Mouse (Mus musculus) intestine, embryonic 16.5 days (tissue): ENCODE data around the gene Plcxd2. TPM values are rescaled to one million over a fixed set of nuclear protein-coding genes. Genes with fewer than 3 reads are reported as not detected.
A peak's percentile ranks its signal among the peaks of the same experiment; 100 is the strongest.

Source experiments
- ATAC-seq: fragments of 200-750 bp; cut with Nextera tagmentation; 2 replicates; pipeline ENCODE4 v1.8.0; 2017; ENCODE audit warnings: moderate TSS enrichment, moderate library complexity
- H3K27ac ChIP-seq: fragments of 300-500 bp; sonication (generic); 2 replicates; pipeline ENCODE4 v1.5.1; 2014; ENCODE audit warnings: mild to moderate bottlenecking, low read length
- H3K27me3 ChIP-seq: fragments of 300-500 bp; sonication (generic); replicated peaks from 2 replicates; pipeline ENCODE4 v1.6.1; 2014; ENCODE audit warnings: low read length, control low read depth, mixed read lengths; ENCODE audit not compliant: control insufficient read depth, insufficient read depth
- H3K36me3 ChIP-seq: fragments of 300-500 bp; sonication (generic); 2 replicates; pipeline ENCODE4 v1.6.1; 2014; ENCODE audit warnings: low read length, control low read depth; ENCODE audit not compliant: control insufficient read depth, insufficient read depth
- H3K4me1 ChIP-seq: fragments of 300-500 bp; sonication (generic); 2 replicates; pipeline ENCODE4 v1.6.1; 2014; ENCODE audit warnings: low read length, control low read depth, mixed read lengths; ENCODE audit not compliant: control insufficient read depth, insufficient read depth
- H3K4me2 ChIP-seq: fragments of 300-500 bp; sonication (generic); 2 replicates; pipeline ENCODE4 v1.6.1; 2014; ENCODE audit warnings: low read depth, low read length, control low read depth
- H3K4me3 ChIP-seq: fragments of 300-500 bp; sonication (generic); 2 replicates; pipeline ENCODE4 v1.5.1; 2014; ENCODE audit warnings: mild to moderate bottlenecking, low read length
- H3K9ac ChIP-seq: fragments of 300-500 bp; sonication (generic); 2 replicates; pipeline ENCODE4 v1.6.1; 2014; ENCODE audit warnings: low read depth, low read length
- H3K9me3 ChIP-seq: fragments of 300-500 bp; sonication (generic); 2 replicates; pipeline ENCODE4 v1.6.1; 2016; ENCODE audit warnings: low read length, control low read depth; ENCODE audit not compliant: control insufficient read depth
- WGBS: fragments of 180-500 bp; shearing (Covaris S2); extraction: QIAGEN DNeasy Blood & Tissue Kit; methylation state at CpG from one replicate; pipeline ENCODE4 v1.1.7; 2014; 5-methylcytosine and 5-hydroxymethylcytosine counted together
- polyA plus RNA-seq: library from polyadenylated mRNA; unstranded; fragments of >200 nt; fragmentation: Nextera tagmentation; extraction: Ambion mirVana; gene quantifications from 2 replicates; pipeline ENCODE4 v1.2.1, GENCODE M21; 2015

The Plcxd2 gene
- polyA plus RNA-seq, 1 experiment from 2014 or later = 2.1 TPM

DNA sequence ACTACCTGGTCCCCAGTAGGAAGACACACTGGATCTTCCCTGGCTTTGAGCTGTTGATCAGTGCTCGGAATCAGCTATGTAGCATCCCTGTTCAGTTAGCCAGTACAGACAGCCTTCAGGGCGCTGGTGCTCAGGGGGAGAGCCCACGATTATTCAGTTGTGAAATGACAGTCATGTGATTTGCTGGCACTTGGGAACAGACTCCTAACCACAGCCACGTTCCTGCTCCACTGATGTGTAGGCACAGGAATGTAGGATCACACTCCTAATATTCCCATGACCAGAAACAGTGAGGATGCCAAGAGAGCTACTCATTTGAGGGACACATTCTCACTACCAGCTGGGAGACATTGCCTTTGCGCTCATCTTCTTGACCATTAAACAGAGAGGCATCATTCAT lies 41.3 kb downstream of the Plcxd2 start:
- Histone ChIP-seq H3K9me3 (no peaks in the 10 kb centered on the region), H3K27me3 (no peaks in the 10 kb centered on the region), H3K36me3 (no peaks in the 10 kb centered on the region), H3K9ac (no peak overlapping the region), H3K27ac (no peak overlapping the region), H3K4me1 (peaks cover 6% of the 10 kb centered on the region; the same call in 1 of the 2 replicates), H3K4me2 (no peak overlapping the region), H3K4me3 (no peak overlapping the region)
- WGBS = 77% methylated on average over 5 of the region's 5 CpGs
- ATAC-seq = no peak

DNA sequence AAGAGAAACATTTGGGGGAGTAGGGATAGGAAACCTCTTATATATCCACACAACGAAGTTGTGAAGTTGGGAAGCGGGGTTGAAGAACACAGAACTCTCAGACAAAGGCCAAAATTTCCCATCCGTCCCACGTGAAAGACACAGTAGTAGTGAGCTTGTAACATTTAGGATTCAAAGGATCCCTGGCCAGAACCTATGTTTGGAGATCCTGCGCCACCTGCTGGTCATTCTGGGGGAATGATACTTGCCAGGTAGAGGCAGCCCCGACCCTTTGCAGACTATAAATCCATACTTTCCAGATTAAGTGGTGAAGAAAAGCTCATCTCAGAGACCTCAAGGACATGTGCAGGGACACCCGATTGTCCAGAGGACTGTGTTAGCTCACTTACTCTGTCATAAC lies 42.5 kb downstream of the Plcxd2 start:
- Histone ChIP-seq H3K27ac (no peak overlapping the region), H3K9me3 (no peaks in the 10 kb centered on the region), H3K4me1 (peaks cover 6% of the 10 kb centered on the region; the same call in 1 of the 2 replicates), H3K4me2 (no peak overlapping the region), H3K4me3 (no peak overlapping the region), H3K27me3 (no peaks in the 10 kb centered on the region), H3K36me3 (no peaks in the 10 kb centered on the region), H3K9ac (no peak overlapping the region)
- WGBS = 10% methylated on average over 7 of the region's 7 CpGs
- peak; percentile 70 for ATAC-seq

DNA sequence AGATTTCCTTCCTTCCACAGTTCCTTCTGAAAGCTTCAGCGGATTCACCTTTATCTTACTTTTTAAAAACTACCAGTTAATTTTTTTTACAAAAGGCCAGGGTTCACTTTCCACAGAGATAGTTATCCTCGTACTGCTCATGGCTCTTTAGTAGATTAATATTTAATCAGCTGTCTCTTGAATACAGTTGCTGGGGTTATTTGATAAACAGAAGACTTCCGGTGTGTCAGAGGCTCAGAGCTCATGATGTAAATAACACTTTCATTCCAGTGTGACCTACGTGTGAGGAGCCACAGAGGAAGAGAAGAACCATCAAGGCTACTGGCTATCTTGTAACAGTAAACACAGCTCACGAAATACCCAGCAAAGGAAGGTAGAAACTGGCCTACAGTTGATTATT lies 43.4 kb downstream of the Plcxd2 start:
- H3K9me3 ChIP-seq = no peaks in the 10 kb centered on the region
- no peaks in the 10 kb centered on the region for H3K27me3 ChIP-seq
- H3K36me3 ChIP-seq = no peaks in the 10 kb centered on the region
- peak overlapping the region; percentile 58 for H3K27ac ChIP-seq
- 0 out of 2 replicates have a peak overlapping the region, but pooled peaks have one; percentile 7 for H3K4me2 ChIP-seq
- ATAC-seq = peak; percentile 72
- no peak overlapping the region for H3K4me3 ChIP-seq
- H3K9ac ChIP-seq = no peak overlapping the region
- WGBS = 36% methylated on average over 5 of the region's 5 CpGs
- peaks cover 6% of the 10 kb centered on the region; the same call in 1 of the 2 replicates for H3K4me1 ChIP-seq

- Histone ChIP-seq H3K9ac (no peak overlapping the region), H3K27me3 (no peaks in the 10 kb centered on the region), H3K36me3 (no peaks in the 10 kb centered on the region), H3K4me3 (no peak overlapping the region), H3K4me1 (peaks cover 6% of the 10 kb centered on the region; the same call in 1 of the 2 replicates), H3K9me3 (no peaks in the 10 kb centered on the region), H3K4me2 (no peak overlapping the region), H3K27ac (no peak overlapping the region)
- ATAC-seq = no peak
- 66% methylated on average over 6 of the region's 6 CpGs for WGBS
Observed at GRCm38 (mm10) chr16:45964777-45965176, 45.2 kb downstream of the Plcxd2 start.

- Histone ChIP-seq H3K27me3 (no peaks in the 10 kb centered on the region), H3K4me2 (no peak overlapping the region), H3K4me3 (no peak overlapping the region), H3K27ac (no peak overlapping the region), H3K36me3 (no peaks in the 10 kb centered on the region), H3K9me3 (no peaks in the 10 kb centered on the region), H3K9ac (no peak overlapping the region), H3K4me1 (peaks cover 6% of the 10 kb centered on the region; the same call in 1 of the 2 replicates)
- ATAC-seq = no peak
- WGBS = 84% methylated on average over 8 of the region's 8 CpGs
Observed at GRCm38 (mm10) chr16:45963837-45964236, 46.2 kb downstream of the Plcxd2 start.

DNA sequence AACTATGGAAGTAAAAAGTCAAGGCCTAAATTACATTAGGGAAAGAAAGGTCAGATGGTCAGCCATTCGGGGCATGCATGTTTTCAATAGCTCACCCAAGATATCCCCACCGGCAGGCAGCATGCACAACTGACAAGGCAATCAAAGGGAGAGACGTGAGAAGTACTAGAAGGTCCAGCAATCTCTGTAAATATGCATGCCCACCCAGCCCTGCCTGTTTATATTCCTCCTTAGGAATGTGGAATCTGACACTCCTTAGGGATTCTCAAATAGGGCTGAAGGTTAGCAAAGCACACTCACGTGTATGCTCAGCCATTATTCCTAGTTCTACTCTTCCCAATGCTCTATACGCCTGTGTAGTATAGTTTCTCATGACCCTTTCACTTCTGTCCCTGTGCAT lies 46.9 kb downstream of the Plcxd2 start:
- Histone ChIP-seq H3K36me3 (no peaks in the 10 kb centered on the region), H3K4me3 (no peak overlapping the region), H3K4me2 (no peak overlapping the region), H3K27ac (no peak overlapping the region), H3K9me3 (no peaks in the 10 kb centered on the region), H3K9ac (no peak overlapping the region), H3K4me1 (peaks cover 6% of the 10 kb centered on the region; the same call in 1 of the 2 replicates), H3K27me3 (no peaks in the 10 kb centered on the region)
- WGBS = 33% methylated on average over 5 of the region's 5 CpGs
- ATAC-seq = peak; percentile 31; the same call in 1 of the 2 replicates

- Histone ChIP-seq H3K4me2 (no peak overlapping the region), H3K9me3 (no peaks in the 10 kb centered on the region), H3K9ac (no peak overlapping the region), H3K27ac (no peak overlapping the region), H3K27me3 (no peaks in the 10 kb centered on the region), H3K4me1 (no peaks in the 10 kb centered on the region), H3K4me3 (no peak overlapping the region), H3K36me3 (no peaks in the 10 kb centered on the region)
- 65% methylated on average over 3 of the region's 3 CpGs for WGBS
- no peak for ATAC-seq
Observed at GRCm38 (mm10) chr16:45960978-45961377, 49.0 kb downstream of the Plcxd2 start.

- Histone ChIP-seq H3K27me3 (no peaks in the 10 kb centered on the region), H3K27ac (no peak overlapping the region), H3K4me2 (no peak overlapping the region), H3K4me1 (no peaks in the 10 kb centered on the region), H3K9ac (no peak overlapping the region), H3K9me3 (no peaks in the 10 kb centered on the region), H3K4me3 (no peak overlapping the region), H3K36me3 (no peaks in the 10 kb centered on the region)
- WGBS = 84% methylated on average over 4 of the region's 4 CpGs
- no peak for ATAC-seq
Observed at GRCm38 (mm10) chr16:45956390-45956950, 53.5 kb downstream of the Plcxd2 start.

- 60% methylated on average over 4 of the region's 4 CpGs for WGBS
- Histone ChIP-seq H3K9ac (0 out of 2 replicates have a peak within 1 kb of the TSS, but pooled peaks have one; percentile 43), H3K27me3 (no peaks in the 10 kb centered on the region), H3K4me2 (peak within 1 kb of the TSS; percentile 35), H3K9me3 (no peaks in the 10 kb centered on the region), H3K36me3 (no peaks in the 10 kb centered on the region), H3K4me3 (peak within 1 kb of the TSS; percentile 24), H3K27ac (peak within 1 kb of the TSS; percentile 50), H3K4me1 (no peaks in the 10 kb centered on the region)
- peak; percentile 60 for ATAC-seq
Observed at GRCm38 (mm10) chr16:45953394-45953793, 56.6 kb downstream of the Plcxd2 start, which contains the start of gene Phldb2. Gene Phldb2, minus strand, starts transcription at chr16:45953598.

DNA sequence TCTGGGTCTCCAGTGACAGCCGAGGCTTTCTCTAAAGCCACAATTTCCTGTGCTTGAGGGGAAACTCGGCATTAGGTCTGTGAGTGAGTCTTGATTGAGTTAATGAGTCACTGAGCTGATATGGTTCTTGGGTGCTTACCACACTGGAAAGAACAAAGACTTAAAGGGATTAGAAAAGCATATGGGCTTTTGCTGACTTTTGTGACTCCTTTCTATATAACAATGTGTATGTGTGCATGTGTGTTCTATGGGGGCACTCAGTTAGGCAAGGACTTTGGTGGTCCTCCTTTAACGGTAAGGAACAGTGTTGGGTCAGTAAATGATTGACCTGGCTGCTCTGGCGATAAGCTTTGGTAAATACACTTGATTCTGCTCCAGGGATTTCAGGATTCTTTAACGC lies 57.5 kb downstream of the Plcxd2 start:
- peak overlapping the region; percentile 35 for H3K4me2 ChIP-seq

More for the DNA sequence above, 57.5 kb downstream of the Plcxd2 start:
- Histone ChIP-seq H3K9me3 (no peaks in the 10 kb centered on the region), H3K27me3 (no peaks in the 10 kb centered on the region), H3K27ac (peak overlapping the region; percentile 50), H3K4me3 (peak overlapping the region; percentile 22), H3K36me3 (no peaks in the 10 kb centered on the region), H3K9ac (no peak overlapping the region), H3K4me1 (no peaks in the 10 kb centered on the region)
- 40% methylated on average over 5 of the region's 5 CpGs for WGBS
- peak; percentile 91 for ATAC-seq
